In genomic region chr2:94173549-94173948, GRCm38 (mm10) we compare ENCODE assay signal across 28 mouse cellular contexts. TPM values are rescaled to one million over a fixed set of nuclear protein-coding genes. Genes with fewer than 3 reads are reported as not detected.
A peak's percentile ranks its signal among the peaks of the same experiment; 100 is the strongest.
DNase-seq lines count a peak whose midpoint lies in the region; ATAC-seq and TF ChIP-seq lines count a peak whose summit lies in the region.
"Had no signal": no experiment of that assay in that cellular context is flagged by ENCODE, and none has a peak within 500 bp of the region (broad histone marks: within the 10 kb centered on the region; RNA-seq: fewer than 3 reads in every experiment).

No protein-coding gene starts in this region.

- no peak for TF ChIP-seq POLR2A in MEL (IDR thresholded peaks at IDR 0.05; ENCODE audit: control insufficient read depth in 1 of 2, insufficient read depth in 1 of 2, low read depth in 1 of 2, low read length in 2 of 2, poor library complexity in 1 of 2)

- H3K36me3 ChIP-seq in MEL (ENCODE audit: control insufficient read depth in 1 of 2, insufficient read depth in 2 of 2, low read length in 2 of 2) = peaks cover 0 to 7% of the 10 kb centered on the region in 2 experiments; a peak in 2 of 4 replicates
- no peaks in the 10 kb centered on the region for H3K36me3 ChIP-seq in kidney, embryonic 16.5 days (ENCODE audit: insufficient read depth, low read length)
- H3K36me3 ChIP-seq: embryonic facial prominence, embryonic 12.5 days; embryonic facial prominence, embryonic 15.5 days; forebrain, embryonic 12.5 days; forebrain, embryonic 15.5 days; heart, embryonic 15.5 days had no signal

- no peak for TF ChIP-seq RAD21 in MEL (IDR thresholded peaks at IDR 0.05; ENCODE audit: low read depth, low read length)

- no peaks in the 10 kb centered on the region for H3K9me3 ChIP-seq in MEL (replicated peaks; ENCODE audit: insufficient read depth, low read length)
- H3K9me3 ChIP-seq in kidney, embryonic 16.5 days (ENCODE audit: low read length) = no peaks in the 10 kb centered on the region
- H3K9me3 ChIP-seq: embryonic facial prominence, embryonic 12.5 days; embryonic facial prominence, embryonic 15.5 days; forebrain, embryonic 12.5 days; forebrain, embryonic 15.5 days; G1E; heart, embryonic 12.5 days; heart, embryonic 15.5 days had no signal

- H3K27me3 ChIP-seq in MEL (ENCODE audit: control insufficient read depth in 1 of 2, insufficient read depth in 2 of 2, low read length in 2 of 2) = no peaks in the 10 kb centered on the region
- no peaks in the 10 kb centered on the region for H3K27me3 ChIP-seq in kidney, embryonic 16.5 days (ENCODE audit: insufficient read depth, low read length)
- H3K27me3 ChIP-seq: CH12.LX; embryonic facial prominence, embryonic 12.5 days; embryonic facial prominence, embryonic 15.5 days; forebrain, embryonic 12.5 days; forebrain, embryonic 15.5 days; heart, embryonic 12.5 days; heart, embryonic 15.5 days had no signal

- peak; percentile 24 for DNase-seq in adrenal gland, adult 8-10 months
- DNase-seq in adrenal gland, postnatal 10 days = no peak
- DNase-seq in 416B (ENCODE audit: low read depth) = peak; percentile 64
- DNase-seq in MEL (ENCODE audit: low read depth, low spot score) = no peak
- peak; percentile 16 for DNase-seq in induced T-regulatory cell, adult 2 months (ENCODE audit: low read depth)
- DNase-seq in thymus, postnatal 0 days (ENCODE audit: low spot score) = no peak
- DNase-seq: cerebellum, adult 11 months; cerebellum, adult 2 months; cerebellum, adult 9-11 months; cerebellum, postnatal 25 days; gastrocnemius, postnatal 25 days; heart, adult 18-20 months; heart, postnatal 10 days; heart, postnatal 36 days; kidney, adult 11 months; kidney, adult 8-10 months had no signal

- H3K4me1 ChIP-seq in MEL (ENCODE audit: control insufficient read depth in 1 of 2, insufficient read depth in 2 of 2, low read length in 2 of 2) = 0 out of 4 replicates have a peak, but pooled peaks cover 0 to 2% of the 10 kb centered on the region in 2 experiments
- H3K4me1 ChIP-seq in kidney, embryonic 16.5 days (ENCODE audit: insufficient read depth, low read length) = peaks cover 9% of the 10 kb centered on the region

- H3K4me3 ChIP-seq in MEL (ENCODE audit: control insufficient read depth in 1 of 2, insufficient read depth in 1 of 2, low read depth in 2 of 2, low read length in 2 of 2) = no peak overlapping the region
- H3K4me3 ChIP-seq in kidney, embryonic 16.5 days (ENCODE audit: low read length) = no peak overlapping the region
- H3K4me3 ChIP-seq: embryonic facial prominence, embryonic 12.5 days; embryonic facial prominence, embryonic 15.5 days; erythroblast, embryonic 14.5 days; forebrain, embryonic 12.5 days; forebrain, embryonic 15.5 days; heart, embryonic 12.5 days; heart, embryonic 15.5 days had no signal

- no peak overlapping the region for H3K9ac ChIP-seq in MEL (ENCODE audit: control insufficient read depth, low read depth, low read length, poor library complexity, severe bottlenecking)
- H3K9ac ChIP-seq in kidney, embryonic 16.5 days (replicated peaks; ENCODE audit: low read length) = no peak overlapping the region
- H3K9ac ChIP-seq: embryonic facial prominence, embryonic 12.5 days; embryonic facial prominence, embryonic 15.5 days; forebrain, embryonic 12.5 days; forebrain, embryonic 15.5 days; heart, embryonic 12.5 days; heart, embryonic 15.5 days; hindbrain, embryonic 14.5 days had no signal

- H3K79me2 ChIP-seq in MEL (ENCODE audit: control insufficient read depth, insufficient read depth, low read length, poor library complexity) = peaks cover 12% of the 10 kb centered on the region

- no peak for TF ChIP-seq CTCF in MEL (IDR thresholded peaks at IDR 0.05 in 2 of 3, conservative IDR thresholded peaks at IDR 0.05 in 1 of 3; ENCODE audit: control insufficient read depth in 1 of 3, insufficient read depth in 1 of 3, low read depth in 2 of 3, low read length in 3 of 3, poor library complexity in 1 of 3, severe bottlenecking in 1 of 3)

- 93% methylated on average over 13 of the region's 13 CpGs for WGBS in kidney, embryonic 16.5 days

- ATAC-seq in kidney, embryonic 16.5 days (ENCODE audit: low FRiP score, low TSS enrichment) = no peak
- ATAC-seq: forebrain, embryonic 15.5 days; hindbrain, postnatal 0 days had no signal

- TF ChIP-seq EP300 in MEL (IDR thresholded peaks at IDR 0.05; ENCODE audit: low read depth in 1 of 2, low read length in 2 of 2) = no peak

- no peak overlapping the region for H3K4me2 ChIP-seq in kidney, embryonic 16.5 days (replicated peaks; ENCODE audit: low read depth, low read length)
- H3K4me2 ChIP-seq: embryonic facial prominence, embryonic 12.5 days; embryonic facial prominence, embryonic 15.5 days; forebrain, embryonic 12.5 days; forebrain, embryonic 15.5 days; heart, embryonic 12.5 days; heart, embryonic 15.5 days; hindbrain, embryonic 14.5 days had no signal

- no peak overlapping the region for H3K27ac ChIP-seq in MEL (ENCODE audit: control insufficient read depth, low read depth, low read length)
- H3K27ac ChIP-seq in kidney, embryonic 16.5 days (ENCODE audit: low read length) = no peak overlapping the region
- H3K27ac ChIP-seq: embryonic facial prominence, embryonic 12.5 days; embryonic facial prominence, embryonic 15.5 days; forebrain, embryonic 12.5 days; forebrain, embryonic 15.5 days; heart, embryonic 15.5 days; hindbrain, embryonic 14.5 days; hindbrain, postnatal 0 days had no signal

TF ChIP-seq in MEL, 35 proteins besides CTCF, POLR2A, EP300 and RAD21:
- TF ChIP-seq POLR2AphosphoS5 (IDR thresholded peaks at IDR 0.05; ENCODE audit: borderline replicate concordance, low read depth, low read length) (no peak), ELF1 (IDR thresholded peaks at IDR 0.05; ENCODE audit: low read depth, low read length) (no peak), CHD2 (IDR thresholded peaks at IDR 0.05; ENCODE audit: low read length) (no peak), POLR2AphosphoS2 (IDR thresholded peaks at IDR 0.05; ENCODE audit: low read length) (peak; percentile 8; the same call in 1 of the 2 replicates)

RNA-seq across cellular contexts. Expression of gene Hsd17b12, which starts 15.8 kb away (rescaled TPM):
- total RNA-seq in adrenal gland, adult 8-10 months (2022) = 100 to 1,000 TPM; 138 to 202 (median 172) TPM
- 100 to 1,000 TPM; 151 to 164 TPM for total RNA-seq in adrenal gland, postnatal 10 days (2021)
- 83.8 and 94.6 TPM in 2 replicates for total RNA-seq in MEL (2012; rRNA removed)
- 100 to 1,000 TPM in 1 of 2 experiments, 10 to 100 TPM in 1; 83.5 to 148 TPM for polyA plus RNA-seq in MEL (2012; ENCODE audit: insufficient read depth in 1 of 2, insufficient read length in 2 of 2, low read depth in 1 of 2, low replicate concordance in 2 of 2, missing spikeins in 1 of 2)
- polyA plus RNA-seq in kidney, embryonic 16.5 days (2015; fragmentation: Nextera tagmentation; extraction: Ambion mirVana) = 134 and 146 TPM in 2 replicates
- 68.8 and 73.6 TPM in 2 replicates for polyA plus RNA-seq in thymus, postnatal 0 days (2015; fragmentation: Nextera tagmentation; extraction: Ambion mirVana)

Comparison
In these comparisons a context has a peak if more than half of its experiments do, and no peak if none do; other contexts are left out.
1. DNase-seq: peak in adrenal gland, adult 8-10 months (single experiment), 416B (single experiment) and induced T-regulatory cell, adult 2 months (single experiment); none in adrenal gland, postnatal 10 days (single experiment), MEL (single experiment) and thymus, postnatal 0 days (single experiment).